Mouse (Mus musculus): Measurements from ENCODE around the gene Aasdh. TPM values are rescaled to one million over a fixed set of nuclear protein-coding genes. Genes with fewer than 3 reads are reported as not detected.

Gene Aasdh
- polyA plus RNA-seq, 1 experiment from 2014 or later = 23.0 TPM

DNA sequence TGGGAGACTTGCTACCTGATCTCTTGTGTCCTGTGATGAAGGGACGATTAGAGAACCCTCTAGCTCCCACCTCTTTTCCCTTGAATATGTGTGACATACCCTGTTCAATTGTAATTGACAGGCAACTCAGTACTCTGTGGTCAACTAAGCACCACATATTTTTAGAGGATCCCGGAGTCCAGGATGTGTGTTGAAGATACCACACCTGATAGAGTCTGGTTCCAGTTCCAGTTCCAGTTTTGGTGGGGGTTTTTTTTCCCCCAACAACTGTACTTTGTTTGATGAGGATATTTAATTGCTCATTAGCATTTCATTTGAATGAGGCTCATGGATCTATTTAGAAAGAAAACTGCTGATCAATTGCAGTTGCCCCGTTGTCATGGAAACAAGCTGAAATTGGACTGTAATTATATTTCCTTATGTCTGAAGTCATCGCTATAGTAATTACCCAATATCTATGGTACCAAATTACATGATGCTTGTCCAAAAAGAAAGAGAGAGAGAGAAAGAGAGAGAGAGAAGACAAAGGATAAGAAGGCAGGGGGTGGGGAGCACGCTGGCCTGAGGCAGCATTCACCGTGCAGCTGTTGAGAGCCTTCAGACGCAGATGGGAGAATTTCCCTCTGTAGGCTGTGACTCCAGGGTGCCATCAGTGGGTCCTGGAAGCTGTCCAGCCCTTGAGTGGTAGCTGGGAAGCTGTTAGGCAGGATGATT lies 76.6 kb downstream of the Aasdh start:
- H3K9ac ChIP-seq = no peak overlapping the region
- H3K36me3 ChIP-seq (ENCODE audit: poor library complexity, severe bottlenecking) = peaks cover 36% of the 10 kb centered on the region
- 28% methylated on average over 7 of the region's 7 CpGs for WGBS
- peak overlapping the region; percentile 89 for H3K27ac ChIP-seq
- H3K27me3 ChIP-seq = no peaks in the 10 kb centered on the region
- peak; percentile 90 for ATAC-seq
- H3K4me2 ChIP-seq = 0 out of 2 replicates have a peak overlapping the region, but pooled peaks have one; percentile 22
- no peak overlapping the region for H3K4me3 ChIP-seq
- no peaks in the 10 kb centered on the region; the same call in 1 of the 2 replicates for H3K9me3 ChIP-seq (replicated peaks)
- H3K4me1 ChIP-seq = peaks cover 50% of the 10 kb centered on the region

Other genes starting within 250 kb of the Aasdh start
- 68.9 and 77.4 TPM in 2 replicates for gene C530008M17Rik, start 249.0 kb downstream of the Aasdh start, polyA plus RNA-seq (2015; fragmentation: Nextera tagmentation; extraction: Ambion mirVana)
- 312 and 332 TPM in 2 replicates for gene Paics, start 45.8 kb upstream of the Aasdh start, polyA plus RNA-seq (2015; fragmentation: Nextera tagmentation; extraction: Ambion mirVana)
- 19.2 and 25.5 TPM in 2 replicates for gene Ppat, start 46.1 kb upstream of the Aasdh start, polyA plus RNA-seq (2015; fragmentation: Nextera tagmentation; extraction: Ambion mirVana)
- gene Srp72, start 69.2 kb upstream of the Aasdh start, polyA plus RNA-seq (2015; fragmentation: Nextera tagmentation; extraction: Ambion mirVana) = 75.4 and 78.1 TPM in 2 replicates
- not detected in 2 replicates for gene Arl9, start 98.5 kb upstream of the Aasdh start, polyA plus RNA-seq (2015; fragmentation: Nextera tagmentation; extraction: Ambion mirVana)
- 0.18 and 0.38 TPM in 2 replicates for gene Thegl, start 110.5 kb upstream of the Aasdh start, polyA plus RNA-seq (2015; fragmentation: Nextera tagmentation; extraction: Ambion mirVana)
- gene Hopx, start 209.6 kb upstream of the Aasdh start, polyA plus RNA-seq (2015; fragmentation: Nextera tagmentation; extraction: Ambion mirVana) = 1.4 and 1.5 TPM in 2 replicates

Data from forebrain, embryonic 13.5 days (tissue).